Comparison of ENCODE assay signal across 8 mouse cellular contexts in genomic region chr7:27490543-27491329, GRCm38 (mm10). TPM values are rescaled to one million over a fixed set of nuclear protein-coding genes. Genes with fewer than 3 reads are reported as not detected.
DNase-seq lines count a peak whose midpoint lies in the region; ATAC-seq and TF ChIP-seq lines count a peak whose summit lies in the region.

No protein-coding gene starts in this region.

- peak; percentile 92 for TF ChIP-seq CTCF in left cerebral cortex, adult 2 months (IDR thresholded peaks at IDR 0.05)

- no peaks in the 10 kb centered on the region for H3K36me3 ChIP-seq in hindbrain, embryonic 16.5 days (ENCODE audit: control insufficient read depth, insufficient read depth, low read length)
- H3K36me3 ChIP-seq in macrophage (ENCODE audit: inconsistent target): peaks cover 7% of the 10 kb centered on the region; the same call in 1 of the 2 replicates

- DNase-seq in ZHBTc4 (ENCODE audit: low read depth, low spot score): peak; percentile 93
- DNase-seq in gastrocnemius, adult 18-20 months (ENCODE audit: low spot score): peak; percentile 94
- DNase-seq in left cerebral cortex, adult 2 months (ENCODE audit: extremely low spot score in 1 of 2, low spot score in 2 of 2): peak; percentile 80 to 82
- peak; percentile 81 to 86 for DNase-seq in right cerebral cortex, adult 2 months (ENCODE audit: low spot score in 2 of 2)
- DNase-seq in urinary bladder, postnatal 14 days (ENCODE audit: low spot score): peak; percentile 97

- H3K4me2 ChIP-seq in hindbrain, embryonic 16.5 days (ENCODE audit: low read length): peak overlapping the region; percentile 46

- ATAC-seq in common myeloid progenitor, adult 5-6 weeks (replicated peaks; ENCODE audit: low read depth, poor library complexity, severe bottlenecking): peak; percentile 61
- ATAC-seq in hindbrain, embryonic 16.5 days: peak; percentile 16; the same call in 1 of the 2 replicates

- intact Hi-C loops in left cerebral cortex, adult 2 months (cut with DNase I): loop anchor here (1.0 to 5.0 kb wide), 3 partner anchors 17 to 154 kb away; partner anchors contain the start of genes Akt2, Ltbp4 and Sertad3

- H3K27ac ChIP-seq in hindbrain, embryonic 16.5 days (ENCODE audit: low read depth, low read length): no peak overlapping the region; the same call in 1 of the 2 replicates
- H3K27ac ChIP-seq in left cerebral cortex, adult 2 months: peak overlapping the region; percentile 83
- H3K27ac ChIP-seq in macrophage: peak overlapping the region; percentile 88

- H3K4me3 ChIP-seq in hindbrain, embryonic 16.5 days (ENCODE audit: low read length): peak overlapping the region; percentile 31
- H3K4me3 ChIP-seq in left cerebral cortex, adult 2 months: peak overlapping the region; percentile 45
- H3K4me3 ChIP-seq in macrophage (ENCODE audit: inconsistent target): peak overlapping the region; percentile 37

- H3K79me2 ChIP-seq in macrophage (ENCODE audit: inconsistent target): peaks cover 31% of the 10 kb centered on the region

- H3K9me3 ChIP-seq in hindbrain, embryonic 16.5 days (ENCODE audit: control insufficient read depth, low read length): no peaks in the 10 kb centered on the region

- peak overlapping the region; percentile 52 for H3K9ac ChIP-seq in hindbrain, embryonic 16.5 days (ENCODE audit: low read depth, low read length)

- H3K4me1 ChIP-seq in hindbrain, embryonic 16.5 days (ENCODE audit: control insufficient read depth, insufficient read depth, low read depth, low read length): peaks cover 6% of the 10 kb centered on the region

- WGBS in hindbrain, embryonic 16.5 days: 4% methylated on average over 30 of the region's 33 CpGs
- WGBS in macrophage (ENCODE audit: missing documents): under 1% methylated on average over 32 of the region's 33 CpGs

- H3K27me3 ChIP-seq in hindbrain, embryonic 16.5 days (replicated peaks; ENCODE audit: control insufficient read depth, insufficient read depth, low read length): no peaks in the 10 kb centered on the region; the same call in 1 of the 2 replicates

RNA-seq across cellular contexts. Expression of gene Sertad1, which starts 4.0 kb away (rescaled TPM):
- 11.5 and 14.0 TPM in 2 replicates for total RNA-seq in common myeloid progenitor, adult 5-6 weeks (2017)
- 1 to 10 TPM; 6.9 to 8.4 TPM for total RNA-seq in gastrocnemius, adult 18-20 months (2021)
- polyA plus RNA-seq in hindbrain, embryonic 16.5 days (2015; fragmentation: Nextera tagmentation; extraction: Ambion mirVana): 9.8 and 11.4 TPM in 2 replicates
- 10 to 100 TPM; 18.8 to 21.7 TPM for total RNA-seq in left cerebral cortex, adult 2 months (2021)
- total RNA-seq in macrophage (2018; cell fraction: chromatin; rRNA removed): 10 to 100 TPM in 25 of 26 experiments, 1 to 10 TPM in 1; 7.6 to 29.7 (median 19.0) TPM
- 10 to 100 TPM; 30.9 to 68.3 (median 41.2) TPM for total RNA-seq in macrophage (2018; cell fraction: cytosol; rRNA removed)
- total RNA-seq in macrophage (2018; cell fraction: nucleus; rRNA removed): 10 to 100 TPM; 18.1 to 55.2 (median 28.5) TPM
- polyA plus RNA-seq in macrophage (2018): 16.5 to 37.7 TPM (median 28.9 TPM) in 3 replicates

RNA-seq across cellular contexts. Expression of gene Prx, which starts 8.4 kb away (rescaled TPM):
- total RNA-seq in common myeloid progenitor, adult 5-6 weeks (2017): 1.2 and 1.8 TPM in 2 replicates
- 1 to 10 TPM; 5.2 to 6.6 TPM for total RNA-seq in gastrocnemius, adult 18-20 months (2021)
- polyA plus RNA-seq in hindbrain, embryonic 16.5 days (2015; fragmentation: Nextera tagmentation; extraction: Ambion mirVana): 1.8 and 1.9 TPM in 2 replicates
- total RNA-seq in left cerebral cortex, adult 2 months (2021): under 1 TPM; 0.47 to 0.50 TPM
- total RNA-seq in macrophage (2018; cell fraction: chromatin; rRNA removed): 1 to 10 TPM in 3 of 26 experiments, under 1 TPM in 18, not detected in 5; 0.20 to 1.3 (median 0.63) TPM
- under 1 TPM; 0.05 to 0.37 (median 0.17) TPM for total RNA-seq in macrophage (2018; cell fraction: cytosol; rRNA removed)
- 1 to 10 TPM in 3 of 26 experiments, under 1 TPM in 21, not detected in 2; 0.15 to 1.1 (median 0.53) TPM for total RNA-seq in macrophage (2018; cell fraction: nucleus; rRNA removed)
- polyA plus RNA-seq in macrophage (2018): 0.20 to 0.30 TPM (median 0.22 TPM) in 3 replicates

RNA-seq across cellular contexts. Expression of gene Sertad3, which starts 17.2 kb away (rescaled TPM):
- total RNA-seq in common myeloid progenitor, adult 5-6 weeks (2017): 9.6 and 13.1 TPM in 2 replicates
- total RNA-seq in gastrocnemius, adult 18-20 months (2021): 1 to 10 TPM; 3.0 to 4.0 TPM
- 9.7 and 10.7 TPM in 2 replicates for polyA plus RNA-seq in hindbrain, embryonic 16.5 days (2015; fragmentation: Nextera tagmentation; extraction: Ambion mirVana)
- 1 to 10 TPM; 3.3 TPM for total RNA-seq in left cerebral cortex, adult 2 months (2021)
- total RNA-seq in macrophage (2018; cell fraction: chromatin; rRNA removed): 10 to 100 TPM in 5 of 26 experiments, 1 to 10 TPM in 16, under 1 TPM in 2, not detected in 3; 0.73 to 15.2 (median 5.4) TPM
- 10 to 100 TPM in 20 of 26 experiments, 1 to 10 TPM in 6; 1.5 to 25.1 (median 15.3) TPM for total RNA-seq in macrophage (2018; cell fraction: cytosol; rRNA removed)
- 10 to 100 TPM in 12 of 26 experiments, 1 to 10 TPM in 14; 1.6 to 37.4 (median 9.6) TPM for total RNA-seq in macrophage (2018; cell fraction: nucleus; rRNA removed)
- polyA plus RNA-seq in macrophage (2018): 9.9 to 24.4 TPM (median 12.1 TPM) in 3 replicates

RNA-seq across cellular contexts. Expression of gene Hipk4, which starts 32.3 kb away (rescaled TPM):
- 1.1 TPM in 1 of 2 replicates, not detected in the other for total RNA-seq in common myeloid progenitor, adult 5-6 weeks (2017)
- not detected for total RNA-seq in gastrocnemius, adult 18-20 months (2021)
- 1.4 and 1.5 TPM in 2 replicates for polyA plus RNA-seq in hindbrain, embryonic 16.5 days (2015; fragmentation: Nextera tagmentation; extraction: Ambion mirVana)
- total RNA-seq in left cerebral cortex, adult 2 months (2021): under 1 TPM in 1 of 2 experiments, not detected in 1; 0.16 TPM
- under 1 TPM in 14 of 26 experiments, not detected in 12; 0.25 to 0.86 (median 0.51) TPM for total RNA-seq in macrophage (2018; cell fraction: chromatin; rRNA removed)
- not detected for total RNA-seq in macrophage (2018; cell fraction: cytosol; rRNA removed)
- total RNA-seq in macrophage (2018; cell fraction: nucleus; rRNA removed): under 1 TPM in 5 of 26 experiments, not detected in 21; 0.17 to 0.41 (median 0.30) TPM
- 0.04 TPM in 1 of 3 replicates, not detected in the others for polyA plus RNA-seq in macrophage (2018)

RNA-seq across cellular contexts. Expression of gene Blvrb, which starts 43.0 kb away (rescaled TPM):
- total RNA-seq in common myeloid progenitor, adult 5-6 weeks (2017): 78.0 and 98.4 TPM in 2 replicates
- total RNA-seq in gastrocnemius, adult 18-20 months (2021): 10 to 100 TPM; 12.5 to 12.7 TPM
- 23.4 and 23.7 TPM in 2 replicates for polyA plus RNA-seq in hindbrain, embryonic 16.5 days (2015; fragmentation: Nextera tagmentation; extraction: Ambion mirVana)
- 10 to 100 TPM; 18.1 to 18.3 TPM for total RNA-seq in left cerebral cortex, adult 2 months (2021)
- total RNA-seq in macrophage (2018; cell fraction: chromatin; rRNA removed): 100 to 1,000 TPM in 15 of 26 experiments, 10 to 100 TPM in 11; 19.9 to 251 (median 118) TPM
- 100 to 1,000 TPM; 176 to 279 (median 229) TPM for total RNA-seq in macrophage (2018; cell fraction: cytosol; rRNA removed)
- 100 to 1,000 TPM in 13 of 26 experiments, 10 to 100 TPM in 13; 45.0 to 228 (median 101) TPM for total RNA-seq in macrophage (2018; cell fraction: nucleus; rRNA removed)
- 251 to 318 TPM (median 262 TPM) in 3 replicates for polyA plus RNA-seq in macrophage (2018)
